Mouse (Mus musculus) ZHBTc4 (cell line): ENCODE measurements around the gene Apod.
"Not testable (repeated sequence)": the region's sequence is repeated elsewhere in the genome, so short reads cannot be mapped to it uniquely, and the experiment has no call there.

ENCODE experiments used
- DNase-seq: peaks from one replicate; pipeline ENCODE4 v3.0.0-alpha.2; 2011; ENCODE audit warnings: low read depth, low spot score

The Apod gene

DNA sequence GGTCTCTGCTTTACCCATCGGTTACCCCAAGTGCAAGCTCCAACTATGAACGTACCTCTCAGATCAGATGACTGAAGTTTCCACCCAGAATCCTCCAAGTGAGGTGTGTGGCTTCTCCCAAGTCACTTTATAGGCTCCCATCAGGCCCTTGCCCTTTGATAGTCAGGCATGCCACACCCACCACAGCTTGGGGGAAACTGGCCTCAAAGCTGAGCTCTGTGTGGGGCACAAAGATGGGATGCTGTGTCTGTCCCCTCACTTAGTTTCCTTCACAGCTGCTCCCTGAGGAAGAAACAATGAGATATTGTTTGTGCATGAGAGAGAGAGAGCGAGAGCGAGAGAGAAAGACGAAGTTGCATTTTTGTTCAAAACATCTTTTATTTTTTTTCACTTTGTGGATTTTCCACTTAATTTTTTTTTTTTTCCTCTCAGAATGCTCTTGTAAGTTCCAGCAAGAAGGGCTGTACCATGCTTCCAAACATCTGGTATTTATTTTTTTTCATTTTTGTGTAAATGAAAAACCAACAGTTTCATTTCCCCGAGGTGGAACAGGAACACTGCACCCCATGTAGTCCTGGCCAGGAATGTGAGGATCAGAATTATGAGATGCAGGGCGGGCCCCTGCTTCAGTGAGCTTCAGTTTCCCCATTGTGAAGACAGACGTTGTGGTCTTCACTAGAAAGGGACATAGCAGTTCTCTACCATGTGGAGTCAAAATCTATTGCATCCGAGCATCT, at the start of gene Apod:
Gene Apod (minus strand): TSS at position 312 of the 737 bp plus-strand sequence.
- DNase-seq: no peak

DNA sequence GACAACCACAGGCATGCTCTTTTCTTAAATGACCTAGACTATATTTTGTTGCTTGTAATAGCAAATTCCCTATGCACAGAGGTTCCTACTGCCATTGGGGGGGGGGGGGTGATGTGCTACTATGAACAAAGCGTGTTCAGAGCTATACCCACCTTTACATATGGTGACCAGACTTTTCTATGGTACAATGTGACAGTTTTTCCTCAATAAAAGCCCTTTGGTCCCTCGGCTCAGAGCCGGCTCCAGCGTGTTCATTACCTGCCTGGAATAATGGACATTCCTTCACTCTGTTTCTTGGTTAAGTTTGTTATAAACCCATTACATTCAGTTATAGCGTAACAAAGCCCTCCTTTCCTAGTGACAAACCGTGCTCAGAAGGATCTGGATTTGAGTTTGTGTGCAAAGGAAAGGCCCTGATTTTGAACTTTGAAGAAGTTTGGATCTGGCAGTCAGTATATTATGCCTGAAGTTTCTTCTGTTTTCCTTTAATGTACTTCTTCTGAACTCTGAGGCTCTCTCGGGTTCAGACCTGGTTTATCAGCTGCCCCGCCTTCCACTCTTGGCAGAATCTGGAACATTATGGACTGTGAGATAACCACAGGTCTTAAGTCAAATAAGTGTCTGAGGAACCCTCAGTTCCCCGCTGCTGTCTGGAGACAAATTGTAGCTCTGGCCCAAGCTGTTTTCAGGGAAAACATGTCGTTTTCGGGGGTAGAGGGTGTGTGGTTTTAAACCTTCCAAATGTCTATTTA, 49.3 kb upstream of the Apod start:
- DNase-seq: no peak

DNA sequence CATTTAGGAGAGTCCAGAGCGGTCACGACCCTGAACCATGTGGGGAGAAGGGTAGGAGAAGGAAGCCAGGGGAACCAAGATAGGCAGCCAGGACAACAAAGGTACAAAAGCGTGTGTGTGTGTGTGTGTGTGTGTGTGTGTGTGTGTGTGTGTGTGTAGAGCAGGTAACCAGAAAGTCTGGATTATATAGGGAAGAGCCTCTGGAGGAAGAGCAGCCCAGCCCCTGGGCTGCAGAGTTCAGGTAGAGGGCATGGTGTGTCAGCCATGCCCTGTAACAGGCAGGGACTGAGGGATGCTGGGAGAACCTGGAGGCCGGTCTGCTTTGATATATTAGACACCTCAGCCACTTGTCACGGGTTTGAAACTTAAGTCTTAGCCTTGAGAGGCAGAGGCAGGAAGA, 44.9 kb upstream of the Apod start:
- peak; percentile 47 for DNase-seq

DNA sequence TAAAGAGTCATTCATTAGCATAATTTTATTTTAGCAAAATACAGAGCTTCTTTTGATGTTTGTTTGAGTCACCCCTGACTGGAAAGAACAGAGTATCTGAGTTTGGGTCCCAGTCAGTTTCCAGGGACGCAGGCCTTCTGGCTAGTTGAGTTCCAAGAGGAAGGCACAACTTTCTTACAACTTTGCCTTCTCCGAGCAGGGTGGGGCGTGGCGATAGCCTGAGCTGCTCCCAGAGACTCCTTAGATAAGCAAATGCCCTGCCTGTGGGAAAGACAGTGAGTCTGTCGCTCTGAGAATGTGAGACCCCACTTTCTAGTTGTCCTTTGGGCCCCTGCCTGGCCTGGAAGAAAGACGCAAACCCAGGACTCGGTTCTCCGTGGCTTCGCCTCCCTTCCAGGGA, 44.4 kb upstream of the Apod start:
- peak; percentile 81 for DNase-seq

DNA sequence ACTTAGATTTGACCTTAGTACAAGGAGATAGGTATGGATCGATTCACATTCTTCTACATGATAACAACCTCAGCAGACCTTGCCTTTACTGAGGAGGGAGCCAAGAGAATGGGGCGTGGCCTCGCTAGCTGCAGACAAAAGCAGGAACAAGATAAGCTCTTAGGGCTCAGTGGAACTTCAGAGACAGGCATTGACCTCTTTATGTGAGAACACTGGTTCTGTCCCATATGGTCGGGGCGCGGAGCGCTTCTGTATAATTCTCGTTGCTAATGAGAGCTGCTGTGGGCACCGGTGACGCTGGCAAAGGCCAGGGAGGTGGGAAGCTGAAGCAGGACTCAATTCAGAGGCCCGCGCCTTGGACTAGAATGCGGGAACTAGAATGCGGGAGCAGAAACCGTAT, 44.0 kb upstream of the Apod start:
- peak; percentile 82 for DNase-seq

DNA sequence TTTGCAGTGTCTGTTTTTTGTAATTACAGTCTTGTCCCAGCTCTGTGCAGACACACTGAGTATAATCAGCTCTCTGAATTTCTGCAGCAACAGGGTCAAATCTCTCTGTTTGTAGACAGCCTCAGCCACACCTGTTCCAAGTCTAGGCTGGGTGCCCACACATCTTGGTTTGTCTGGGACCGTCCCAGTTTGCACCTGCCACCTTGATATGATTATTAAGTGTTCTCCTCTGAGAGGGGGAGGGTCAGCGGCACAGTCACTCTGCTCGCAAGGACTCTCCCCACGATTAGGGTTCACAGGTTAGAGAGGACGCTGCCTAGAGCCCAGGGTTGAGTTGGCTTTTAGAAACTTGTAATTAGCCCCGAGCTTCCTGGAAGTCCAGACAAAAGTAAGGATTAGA, 41.3 kb upstream of the Apod start:
- DNase-seq: no peak

DNA sequence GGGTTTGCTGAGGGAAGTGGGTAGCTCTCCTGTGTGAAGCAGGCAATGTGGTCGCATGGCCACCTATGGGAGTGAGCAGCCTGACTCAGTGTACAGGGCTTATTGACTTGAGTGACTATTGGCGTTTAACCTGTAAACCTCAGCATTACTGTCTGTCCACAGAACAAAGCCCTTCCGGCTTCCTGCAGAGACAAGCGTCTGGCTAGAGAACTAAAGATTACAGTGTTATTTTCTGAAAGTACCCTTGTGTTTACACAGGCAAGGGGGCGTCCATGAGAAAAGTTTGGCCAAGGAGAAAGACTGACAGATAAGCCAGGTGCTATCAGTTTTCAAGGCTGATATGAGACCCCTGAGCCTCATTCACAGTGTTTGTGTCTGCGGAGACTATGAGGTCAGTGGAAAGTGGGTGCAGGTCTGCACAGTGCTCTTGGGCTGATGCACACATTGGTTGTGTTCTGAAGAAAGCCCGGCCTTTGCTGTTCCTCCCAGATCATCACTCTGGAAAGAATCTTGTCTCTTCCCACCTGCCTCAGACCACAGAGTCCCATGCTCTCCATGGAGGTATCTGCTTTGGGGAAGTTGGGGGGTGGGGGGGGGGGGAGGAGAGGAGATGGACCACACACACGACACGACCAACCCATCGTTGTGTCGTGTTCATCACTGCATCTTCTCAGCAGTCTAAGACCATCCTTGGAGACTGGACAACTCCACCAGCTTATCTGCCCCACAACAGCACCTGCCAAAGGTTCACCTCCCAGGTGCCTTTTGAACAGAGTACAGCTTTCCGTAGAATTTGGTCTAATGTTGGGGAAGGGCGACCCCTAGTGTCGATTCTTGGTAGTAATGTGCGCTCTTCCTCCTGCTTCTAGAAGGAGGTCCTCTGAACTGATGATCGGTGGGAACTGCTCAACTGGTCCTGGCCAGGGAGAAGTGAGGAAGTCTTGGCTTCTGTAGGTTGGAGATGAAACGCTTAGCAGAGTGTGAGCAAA, 40.0 kb upstream of the Apod start:
- peak; percentile 90 for DNase-seq

DNA sequence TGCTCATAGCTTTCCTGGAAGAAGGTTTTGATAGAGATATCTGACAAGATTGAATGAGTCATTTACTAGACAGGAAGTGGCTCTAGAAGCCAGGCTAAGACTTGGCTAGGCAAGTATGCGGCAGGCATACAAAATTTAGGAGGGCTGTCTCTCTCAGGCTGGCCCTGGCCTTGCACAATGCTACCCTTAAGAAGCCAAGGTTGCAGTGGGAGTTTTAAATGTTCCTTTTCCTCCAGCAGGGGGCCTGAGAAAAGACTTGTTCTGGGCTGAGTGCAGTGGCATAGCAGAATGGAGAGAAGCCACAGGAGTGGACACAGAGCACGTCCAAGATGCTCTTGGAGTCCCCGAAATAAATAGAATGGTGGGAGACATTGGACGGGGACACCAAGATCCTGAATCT, 38.4 kb upstream of the Apod start:
- DNase-seq: peak; percentile 83

DNA sequence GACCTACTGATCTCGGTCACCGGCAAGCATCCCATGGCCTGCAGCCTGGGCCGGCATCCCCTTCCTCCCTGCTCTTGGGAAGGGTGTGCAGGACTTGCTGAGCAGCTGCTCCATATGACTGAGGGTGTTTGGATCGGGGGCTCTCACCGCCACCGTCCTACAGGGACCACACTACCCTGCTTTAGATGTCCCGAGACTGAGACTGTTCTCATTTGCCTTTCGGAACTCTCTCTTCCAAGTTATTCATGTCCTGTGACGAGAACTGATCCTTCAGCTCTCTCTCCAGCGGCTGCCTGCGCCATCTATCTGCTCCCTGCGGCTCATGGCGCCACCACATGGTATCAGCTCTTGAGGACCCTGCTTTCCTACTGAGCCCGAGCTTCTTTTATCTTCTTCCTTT, 33.0 kb upstream of the Apod start:
- DNase-seq: peak; percentile 64

DNA sequence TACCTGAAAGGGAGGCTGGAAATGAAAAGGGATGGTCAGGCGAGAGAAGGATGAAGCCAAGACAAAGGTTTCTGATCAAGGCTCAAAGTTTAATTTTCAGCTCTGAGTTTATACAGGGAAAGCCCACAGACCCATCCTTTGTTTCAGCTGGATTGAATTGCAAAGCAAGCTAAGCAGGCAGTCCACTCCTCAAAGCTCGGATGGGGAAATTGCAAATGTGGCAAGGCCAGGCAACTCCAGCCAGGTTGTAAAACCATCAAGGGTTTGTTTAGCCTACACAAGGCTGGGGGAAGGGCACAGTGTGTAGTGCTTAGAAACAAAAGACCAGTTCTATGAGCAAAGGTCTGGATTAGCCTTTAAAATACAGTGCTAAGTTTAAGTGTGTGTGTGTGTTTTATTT, 28.4 kb upstream of the Apod start:
- DNase-seq: peak; percentile 86

DNA sequence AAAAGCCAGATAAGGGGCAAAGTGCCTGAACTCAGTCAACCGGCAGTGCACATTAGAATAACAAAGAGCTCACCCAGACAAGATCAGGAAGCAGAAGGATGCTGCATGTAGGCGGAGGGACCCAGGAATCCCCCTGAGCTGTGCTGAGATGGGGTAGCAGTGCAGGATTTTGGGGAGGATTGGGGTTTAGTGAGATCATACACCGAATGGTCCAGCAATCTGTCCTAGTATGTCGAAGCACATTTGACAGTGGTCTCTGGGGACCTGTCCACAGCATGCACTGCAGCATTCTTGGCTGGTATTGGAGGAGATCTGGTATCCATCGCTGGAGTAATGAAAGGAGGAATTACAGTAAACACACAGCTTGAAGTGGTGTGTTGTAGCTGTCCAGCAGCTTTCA, 27.9 kb upstream of the Apod start:
- peak; percentile 78 for DNase-seq

DNA sequence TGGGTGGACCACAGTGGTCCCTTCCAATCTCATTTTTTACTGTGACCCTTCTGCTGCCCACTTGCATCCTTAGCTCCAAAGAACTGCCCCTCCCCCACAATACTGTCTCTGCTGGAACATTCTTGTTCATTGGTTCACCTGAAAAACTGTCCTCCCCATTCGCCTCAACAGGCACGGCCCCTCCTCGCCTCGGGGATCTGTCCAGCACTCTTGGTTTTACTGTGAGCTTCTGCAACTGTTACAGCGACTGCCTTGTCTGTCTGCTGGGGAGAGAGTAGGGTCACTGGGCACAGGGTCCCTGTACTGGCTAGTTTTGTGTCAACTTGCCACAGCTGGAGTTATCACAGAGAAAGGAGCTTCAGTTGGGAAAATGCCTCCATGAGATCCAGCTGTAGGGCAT, 24.7 kb upstream of the Apod start:
- no peak for DNase-seq

DNA sequence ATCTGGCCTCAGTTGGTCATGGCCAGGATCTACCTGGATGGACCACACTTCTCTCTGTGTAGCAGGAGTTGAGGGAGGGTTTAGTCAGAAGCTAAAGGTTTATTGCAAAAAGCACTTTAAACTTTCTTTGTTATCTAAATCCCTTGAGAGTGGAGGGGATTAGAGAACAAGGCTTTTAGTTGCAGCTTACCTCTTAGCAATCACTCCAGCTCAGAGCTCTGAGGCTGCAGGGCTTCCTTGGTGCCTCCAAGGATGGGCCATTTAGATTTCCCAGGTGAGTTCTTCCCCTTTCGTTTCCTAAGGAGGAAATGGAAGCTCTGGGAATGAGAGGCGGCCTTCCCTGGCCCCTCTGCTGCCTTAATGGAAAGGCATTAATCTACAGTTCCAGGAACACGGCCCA, 23.3 kb upstream of the Apod start:
- DNase-seq: no peak

DNA sequence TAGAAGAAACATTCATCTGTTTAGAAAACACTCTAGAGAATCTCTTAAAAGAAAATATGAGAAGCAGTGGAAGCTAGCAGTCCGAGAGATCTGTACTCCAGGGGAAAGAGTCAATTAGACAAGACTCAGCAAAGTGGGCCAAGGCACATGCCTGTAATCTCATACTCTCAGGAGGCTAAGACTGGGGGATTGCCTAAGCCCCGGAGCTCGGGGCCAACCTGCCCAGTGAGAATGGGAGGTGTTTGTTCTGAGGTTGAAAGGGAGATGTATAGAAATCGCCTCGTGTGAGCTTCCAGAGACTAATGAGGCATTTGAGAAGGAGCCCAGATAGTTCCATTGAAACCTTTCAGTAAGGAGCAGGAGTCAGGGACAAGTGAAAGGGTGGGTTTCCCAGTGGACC, 20.2 kb upstream of the Apod start:
- no peak for DNase-seq

DNA sequence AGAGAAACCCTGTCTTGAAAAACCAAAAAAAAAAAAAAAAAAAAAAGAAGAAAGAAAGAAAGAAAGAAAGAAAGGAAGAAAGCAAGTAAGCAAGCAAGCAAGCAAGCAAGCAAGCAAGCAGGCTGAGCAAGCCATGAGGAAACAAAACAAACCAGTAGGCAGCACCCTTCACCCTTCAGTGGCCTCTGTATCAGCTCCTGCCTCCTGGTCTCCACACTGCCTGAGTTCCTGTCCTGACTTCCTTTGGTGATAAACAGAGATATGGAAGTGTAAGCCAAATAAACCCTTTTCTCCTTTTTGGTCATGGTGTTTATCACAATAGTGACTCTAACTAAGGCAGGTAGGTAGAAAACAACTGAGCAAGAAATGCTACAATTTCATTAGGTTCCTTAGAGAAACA, 18.0 kb upstream of the Apod start:
- no peak for DNase-seq

DNA sequence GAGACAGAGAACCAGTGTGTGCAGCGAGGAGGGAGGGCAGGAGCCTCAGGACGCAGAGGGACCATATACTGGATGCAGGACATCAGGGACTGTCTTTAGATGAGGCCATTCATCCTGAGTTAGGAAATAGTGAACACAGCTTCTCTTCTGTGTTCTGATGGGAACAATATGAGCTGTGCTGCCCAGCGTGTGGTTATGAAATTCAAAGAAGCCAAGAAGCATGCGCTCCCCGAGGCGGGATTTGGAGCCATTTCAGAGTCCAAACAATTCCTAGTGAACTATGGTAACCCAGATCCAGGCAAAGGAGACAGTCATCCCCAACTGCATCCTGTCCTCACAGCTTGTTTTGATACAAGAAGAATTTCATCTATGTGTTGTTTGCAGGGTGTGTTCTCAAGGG, 16.4 kb upstream of the Apod start:
- not testable (repeated sequence) for DNase-seq

DNA sequence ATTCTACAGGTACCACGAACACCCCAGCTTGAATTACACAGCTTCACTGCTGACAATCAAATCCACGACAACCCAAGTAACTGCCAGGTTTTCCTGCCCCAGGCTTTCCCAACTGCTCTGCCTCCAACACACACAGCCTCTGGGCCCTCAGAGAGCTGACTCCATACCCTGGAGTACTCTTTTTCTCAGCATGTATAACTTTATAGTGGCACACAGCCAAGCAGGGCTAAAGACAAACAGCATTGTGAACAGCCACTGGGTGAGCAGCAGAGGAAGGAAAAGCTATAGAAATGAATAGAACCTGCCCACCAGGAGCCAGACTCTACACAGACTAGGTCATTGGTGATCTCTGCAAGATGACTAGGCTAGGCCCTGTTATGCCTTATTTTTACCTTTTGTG, 15.1 kb upstream of the Apod start:
- no peak for DNase-seq

DNA sequence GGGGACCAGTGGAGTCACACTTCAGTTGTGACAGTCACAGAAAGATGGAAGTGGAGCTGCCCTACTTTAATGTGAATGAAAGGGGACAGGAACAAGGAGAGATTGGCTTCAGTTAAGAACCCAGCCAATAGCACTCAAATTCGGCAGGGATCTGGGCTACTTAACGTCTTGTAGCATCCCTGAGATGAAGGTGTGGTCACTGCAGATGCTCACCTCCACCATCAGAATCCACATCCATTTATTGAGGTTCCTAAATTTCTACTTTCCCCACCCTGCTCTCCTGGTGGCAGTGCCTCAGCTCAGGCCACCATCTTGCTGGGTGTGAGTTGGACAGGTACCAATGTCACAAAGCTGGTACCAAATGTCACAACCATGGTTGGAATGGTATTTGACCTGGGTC, 13.3 kb upstream of the Apod start:
- peak; percentile 42 for DNase-seq

DNA sequence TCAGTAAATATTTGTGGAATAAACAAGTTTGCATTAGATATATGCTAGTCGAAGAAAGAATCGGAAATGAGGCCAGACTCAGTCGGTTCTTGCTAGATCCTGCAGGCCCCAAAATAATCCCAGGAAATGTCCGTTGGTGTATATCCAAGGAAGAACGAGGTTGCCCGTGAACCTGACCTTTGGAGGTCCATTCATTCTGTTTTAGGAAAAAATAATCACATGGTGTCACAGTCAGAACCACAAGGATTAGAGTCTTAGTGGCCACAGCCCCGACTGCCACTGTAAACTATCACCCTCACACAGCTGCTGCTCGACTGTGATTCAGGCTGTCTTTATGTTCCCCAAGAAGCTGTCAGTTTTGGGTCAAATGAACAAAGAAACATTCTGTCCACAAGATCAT, 12.8 kb upstream of the Apod start:
- no peak for DNase-seq

DNA sequence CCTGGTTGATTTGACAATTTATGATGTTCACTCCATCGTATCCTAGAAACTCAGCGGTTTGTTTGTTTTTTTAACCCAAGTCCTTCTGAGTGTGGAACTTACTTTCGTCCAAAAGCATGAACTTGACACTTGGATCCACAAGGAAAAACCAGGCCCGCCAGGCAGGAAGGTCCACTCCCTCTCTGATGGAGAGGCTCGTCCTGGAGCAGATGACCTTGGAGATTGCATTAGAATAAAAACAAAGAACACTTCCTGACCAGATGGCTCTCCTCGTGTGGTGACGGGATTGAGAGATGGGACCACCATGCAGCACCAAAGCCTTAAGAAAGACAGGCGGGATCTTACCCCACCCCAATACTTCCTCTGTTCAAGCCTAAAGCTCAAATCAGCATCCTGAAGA, 12.1 kb upstream of the Apod start:
- peak; percentile 77 for DNase-seq

DNA sequence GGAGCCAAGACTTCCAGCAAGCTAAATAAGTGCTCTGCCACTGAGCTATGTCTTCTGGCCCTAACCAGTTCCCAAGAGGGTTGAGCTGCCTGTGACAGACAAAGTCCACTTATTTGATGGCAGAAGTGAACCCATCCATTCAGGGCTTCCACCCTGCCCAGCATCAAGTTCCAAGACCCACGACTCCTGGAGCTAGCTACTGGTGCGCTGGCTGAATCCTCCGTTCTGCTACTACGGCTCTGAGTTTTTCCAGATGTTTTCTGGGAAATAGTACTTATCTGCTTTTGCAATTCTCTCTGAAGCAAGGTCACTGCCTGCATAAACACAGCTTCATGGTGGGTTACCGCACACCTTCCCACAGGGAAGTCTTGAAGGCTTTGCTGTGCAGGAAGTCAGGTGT, 11.4 kb upstream of the Apod start:
- DNase-seq: peak; percentile 63

DNA sequence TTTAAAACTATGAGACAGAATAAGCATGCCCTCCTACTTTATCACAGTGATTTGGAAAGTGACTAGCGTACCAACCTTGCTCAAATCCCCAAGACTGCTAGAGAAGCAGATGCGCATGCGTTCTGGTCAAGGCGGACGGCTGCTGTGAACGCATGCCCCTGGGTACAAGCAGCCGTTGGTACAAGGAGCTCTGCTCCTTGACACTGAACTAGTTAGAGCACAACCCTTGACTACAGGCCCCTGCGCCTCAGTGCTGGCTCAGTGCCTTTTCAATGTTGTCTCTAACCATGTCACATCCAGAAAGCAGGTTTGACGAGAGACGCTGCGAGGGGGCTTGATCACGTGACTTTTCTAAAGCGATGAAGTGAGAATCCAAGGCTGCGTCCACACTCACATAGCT, 10.5 kb upstream of the Apod start:
- DNase-seq: peak; percentile 75
